Mouse (Mus musculus): ENCODE results near the gene Lst1.
A peak's percentile ranks its signal among the peaks of the same experiment; 100 is the strongest.
"Not testable (repeated sequence)": the region's sequence is repeated elsewhere in the genome, so short reads cannot be mapped to it uniquely, and the experiment has no call there.

Lst1 gene

DNA sequence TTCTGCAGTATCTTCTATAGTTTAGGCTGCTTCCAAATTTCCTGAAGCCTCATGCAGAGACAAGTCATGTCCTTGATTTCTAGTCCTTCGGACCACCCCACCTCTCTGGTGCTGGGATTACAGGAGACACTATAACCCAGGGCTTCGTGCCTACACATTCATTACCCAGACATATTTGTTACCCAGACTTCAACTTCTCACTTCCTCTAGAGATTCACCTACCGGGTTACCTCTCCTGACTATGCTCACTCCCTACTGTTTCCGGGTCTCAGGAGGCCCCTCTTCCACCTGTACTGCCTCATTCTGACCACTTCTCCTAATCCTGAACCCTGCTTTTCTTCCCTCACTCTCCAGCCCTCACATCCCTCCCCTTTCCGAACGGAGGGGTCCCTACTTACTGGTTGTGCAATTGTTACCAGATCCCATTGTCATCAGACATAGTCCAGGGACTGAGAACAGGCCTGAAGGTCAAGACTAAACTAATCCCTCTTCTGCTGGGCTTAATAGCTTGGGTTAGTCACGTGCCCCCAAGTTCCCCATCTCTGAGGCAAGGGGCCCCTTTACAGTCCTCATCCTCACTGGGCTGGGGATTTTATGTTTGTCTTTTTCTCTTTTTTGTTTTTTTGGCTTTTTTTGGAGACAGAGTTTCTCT, at the start of gene Lst1:
Gene Lst1, minus strand, starts transcription at position 481 of the 652 bp plus-strand sequence.
- DNase-seq (ENCODE audit: low spot score): no peak

DNA sequence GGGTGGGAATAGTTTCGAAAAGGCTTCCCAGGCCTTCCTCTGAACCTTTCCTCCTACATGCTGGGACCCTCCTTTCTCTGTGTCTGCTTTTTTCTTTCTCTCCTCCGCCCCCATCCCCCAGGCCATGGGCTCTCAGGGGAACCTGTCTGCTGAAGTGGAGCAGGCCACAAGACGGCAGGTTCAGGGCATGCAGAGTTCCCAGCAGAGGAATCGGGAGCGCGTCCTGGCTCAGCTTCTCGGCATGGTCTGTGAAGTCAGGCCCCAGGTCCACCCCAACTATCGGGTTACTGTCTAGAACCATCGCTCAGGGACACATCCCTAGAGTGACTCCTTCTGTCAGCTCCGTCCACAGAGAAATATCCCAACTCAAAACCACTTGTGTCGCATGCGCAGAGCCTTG, 49.3 kb upstream of the Lst1 start:
- DNase-seq (ENCODE audit: low spot score): no peak

GRCm38 (mm10) chr17:35236996-35237395, 48.8 kb upstream of the Lst1 start:
- DNase-seq (ENCODE audit: low spot score): no peak

GRCm38 (mm10) chr17:35236390-35236746, 48.1 kb upstream of the Lst1 start:
- peak; percentile 95 for DNase-seq (ENCODE audit: low spot score)

DNA sequence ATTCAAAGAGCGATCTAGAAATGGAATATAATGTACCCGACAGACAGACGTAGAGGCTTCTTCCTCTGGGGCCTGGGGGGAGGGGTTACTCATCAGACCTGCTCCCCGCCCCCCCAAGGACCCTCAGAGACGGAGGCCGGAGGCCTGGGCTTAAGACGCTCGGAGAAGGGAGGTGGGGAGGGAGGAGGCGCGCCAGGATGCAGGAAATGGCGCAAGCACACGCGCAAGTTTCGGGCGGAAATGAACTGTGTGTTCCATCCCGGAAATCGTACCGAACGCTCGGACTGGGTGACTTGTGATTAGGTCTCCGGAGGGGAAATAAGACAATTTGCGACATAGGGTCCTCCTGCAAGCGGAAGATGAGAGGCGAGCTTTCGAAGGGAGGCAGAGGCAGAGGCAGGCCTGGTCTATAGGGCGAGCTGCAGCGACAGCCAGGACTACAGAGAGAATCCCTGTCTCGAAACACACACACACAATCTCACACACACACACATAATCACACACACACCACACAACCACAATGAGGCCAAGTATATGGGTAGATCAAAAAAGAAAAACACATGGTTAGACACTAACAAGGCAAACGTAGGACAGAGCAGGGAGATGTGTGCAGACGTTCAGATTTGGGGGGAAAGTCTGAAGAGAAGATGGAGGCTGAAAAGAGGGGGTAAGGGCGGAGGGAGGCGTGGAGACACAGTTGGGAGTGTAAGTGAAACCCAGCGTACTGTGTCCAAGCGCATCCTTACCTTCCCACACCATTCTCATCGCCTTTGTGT, 47.6 kb upstream of the Lst1 start, which contains the start of gene Nfkbil1:
Gene Nfkbil1, minus strand, starts transcription at position 179 of the 776 bp plus-strand sequence.
- peak; percentile 87 for DNase-seq (ENCODE audit: low spot score)

DNA sequence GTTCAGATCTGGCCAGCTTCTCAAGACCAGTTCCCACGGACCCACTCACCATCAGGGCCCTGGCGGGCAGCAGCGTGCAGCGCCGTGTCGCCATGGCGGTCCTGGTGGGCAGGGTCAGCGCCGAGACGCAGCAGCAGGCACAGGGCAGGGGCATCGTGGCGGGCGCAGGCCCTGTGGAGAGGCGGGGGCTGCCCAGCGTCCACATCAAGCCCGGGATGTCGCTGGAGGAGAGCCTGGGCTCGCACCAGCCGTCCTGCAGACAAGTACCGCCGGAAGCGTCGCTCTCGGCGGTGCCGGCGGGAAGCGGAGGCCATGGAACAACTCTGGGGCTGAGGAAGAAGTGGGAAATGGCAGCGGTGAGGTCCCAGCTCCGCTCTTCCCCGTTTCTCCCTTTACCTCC, 46.7 kb upstream of the Lst1 start:
- peak; percentile 65 for DNase-seq (ENCODE audit: low spot score)

DNA sequence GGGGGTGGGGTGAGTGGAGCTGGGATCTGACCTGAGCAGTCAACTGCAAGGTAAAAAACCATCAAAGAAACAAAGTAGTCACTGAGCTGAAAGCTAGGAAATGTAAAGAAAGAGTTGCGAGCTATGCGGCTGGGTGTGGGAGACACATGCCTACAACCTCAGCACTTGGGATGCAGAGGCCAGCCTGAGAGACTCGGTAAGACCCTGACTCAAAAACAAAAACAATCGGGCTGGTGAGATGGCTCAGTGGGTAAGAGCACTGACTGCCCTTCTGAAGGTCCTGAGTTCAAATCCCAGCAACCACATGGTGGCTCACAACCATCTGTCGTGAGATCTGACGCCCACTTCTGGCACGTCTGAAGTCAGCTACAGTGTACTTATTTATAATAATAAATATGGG, 45.9 kb upstream of the Lst1 start:
- DNase-seq (ENCODE audit: low spot score): not testable (repeated sequence)

DNA sequence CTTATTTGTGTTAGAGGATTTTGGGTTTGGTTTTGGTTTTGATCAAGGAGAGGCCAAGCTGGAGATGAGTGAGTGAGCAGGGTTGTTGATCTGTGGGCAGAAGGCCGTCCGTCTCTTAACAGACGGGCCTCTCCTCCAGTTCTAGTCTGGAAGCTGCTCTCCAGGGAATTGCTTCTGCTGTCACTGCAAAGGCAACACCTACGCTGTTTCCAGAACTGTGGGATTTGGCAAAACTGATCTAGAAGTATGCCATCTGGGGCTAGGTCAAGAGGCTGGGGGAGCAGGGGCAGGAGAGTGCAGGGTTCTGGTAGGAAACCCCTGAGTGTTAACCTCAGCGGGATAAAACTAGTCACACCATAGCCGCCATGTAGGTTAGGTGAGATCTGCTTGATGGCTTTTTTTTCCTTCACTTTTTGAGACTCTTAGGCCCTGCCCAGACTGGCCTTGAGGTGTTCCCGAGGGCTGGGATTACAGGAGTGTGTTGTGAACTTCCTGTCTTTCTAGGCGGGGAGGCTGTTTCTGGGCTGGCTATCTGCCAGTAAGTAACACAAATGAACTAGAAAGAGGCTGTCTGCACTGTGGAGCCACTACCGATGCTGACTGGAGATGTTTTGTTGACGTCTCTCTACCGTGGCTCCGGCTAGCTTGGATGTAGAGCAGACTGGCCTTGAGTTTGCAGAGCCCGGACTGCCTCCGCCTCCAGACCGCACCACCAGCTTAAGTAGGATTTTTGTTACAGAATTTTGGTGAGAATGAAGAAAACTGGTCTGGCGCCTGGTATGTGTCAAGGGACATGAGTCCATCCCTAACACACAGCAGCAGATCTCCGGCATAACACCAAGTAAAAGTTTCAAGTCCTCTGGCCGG, 45.1 kb upstream of the Lst1 start, which contains the start of gene Atp6v1g2:
Gene Atp6v1g2, plus strand, starts transcription at position 547 of the 867 bp plus-strand sequence.
- DNase-seq (ENCODE audit: low spot score): peak; percentile 45

DNA sequence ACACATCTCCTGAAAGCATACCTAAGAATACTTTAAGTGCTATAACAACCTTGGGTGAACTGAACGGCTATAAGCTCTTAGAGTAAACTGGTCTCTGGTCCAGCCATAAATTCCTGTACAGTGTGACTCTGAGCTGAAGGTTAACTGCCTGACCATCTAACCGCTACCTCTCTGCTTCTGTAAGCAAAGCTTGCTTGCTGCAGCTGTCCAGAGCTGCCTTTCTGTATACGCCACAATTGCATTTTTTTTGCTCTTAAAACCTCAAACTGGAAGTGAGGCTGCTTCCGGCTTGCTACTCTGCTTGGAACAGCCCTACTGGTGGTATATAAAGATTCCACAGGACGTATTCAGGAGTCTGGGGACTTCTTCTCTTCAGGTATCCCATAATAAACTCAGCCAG, 44.4 kb upstream of the Lst1 start:
- DNase-seq (ENCODE audit: low spot score): no peak

GRCm38 (mm10) chr17:35232043-35232442, 43.8 kb upstream of the Lst1 start:
- DNase-seq (ENCODE audit: low spot score): peak; percentile 81

DNA sequence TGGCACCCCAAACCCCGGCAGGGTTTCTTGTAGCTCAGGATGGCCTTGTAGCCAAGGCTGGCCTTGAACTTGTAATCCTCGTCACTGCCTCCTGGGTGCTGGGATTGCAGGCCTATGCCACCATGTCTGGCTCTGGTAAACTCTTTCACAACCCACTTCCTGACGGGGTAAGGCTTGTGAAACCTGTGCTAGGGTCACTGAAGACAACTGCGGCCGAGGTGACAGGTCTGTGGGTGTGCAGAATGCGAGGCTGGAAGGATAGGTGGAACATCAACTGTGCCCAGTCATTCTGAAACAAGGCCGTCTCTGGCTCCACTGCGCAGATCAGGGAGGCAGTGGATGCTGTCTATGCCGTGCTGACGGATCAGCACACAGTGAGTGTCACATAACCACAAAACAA, 42.8 kb upstream of the Lst1 start:
- DNase-seq (ENCODE audit: low spot score): no peak

DNA sequence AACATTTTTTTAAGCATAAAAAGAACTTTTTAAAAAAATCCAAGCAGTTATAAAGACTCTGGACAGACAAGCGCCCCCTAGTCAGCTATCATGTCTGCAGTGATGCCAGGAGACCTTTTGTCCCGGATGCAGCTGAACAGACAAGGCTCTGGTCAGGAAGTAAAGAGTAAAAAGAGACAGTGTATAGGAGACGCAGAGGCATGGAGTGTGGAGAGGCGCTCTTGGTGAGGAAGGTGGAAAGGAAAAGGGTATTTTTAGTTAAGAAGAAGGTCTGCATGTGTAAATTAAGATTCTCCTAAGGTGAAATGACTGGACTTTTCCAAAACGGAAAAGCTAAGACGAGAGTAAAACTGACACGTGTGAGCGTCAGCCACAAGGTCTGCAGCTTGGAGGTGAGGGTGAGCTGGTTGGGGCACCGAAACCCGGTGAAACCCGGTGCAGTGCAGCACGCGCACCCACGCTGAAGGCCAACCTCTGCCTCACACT, 38.4 kb upstream of the Lst1 start:
- DNase-seq (ENCODE audit: low spot score): no peak

DNA sequence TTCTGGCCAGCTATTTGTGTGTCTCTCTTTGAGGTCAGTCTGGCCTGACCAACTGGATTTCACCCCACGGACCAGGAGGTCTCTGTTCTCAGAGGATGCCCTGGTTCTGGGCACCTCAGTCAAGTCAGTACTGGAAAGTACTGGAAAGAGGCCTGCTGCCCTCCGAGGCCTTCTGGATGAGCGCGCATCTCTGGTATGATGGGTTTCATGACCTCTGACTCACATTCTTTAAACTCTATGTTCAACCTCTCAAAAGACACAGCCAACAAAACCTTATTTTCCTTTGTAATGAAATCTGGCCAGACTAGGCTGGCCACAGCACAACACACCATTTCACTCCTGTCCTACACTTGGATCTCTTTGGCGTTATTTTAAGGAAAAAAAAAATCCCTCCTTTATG, 37.2 kb upstream of the Lst1 start:
- DNase-seq (ENCODE audit: low spot score): no peak

DNA sequence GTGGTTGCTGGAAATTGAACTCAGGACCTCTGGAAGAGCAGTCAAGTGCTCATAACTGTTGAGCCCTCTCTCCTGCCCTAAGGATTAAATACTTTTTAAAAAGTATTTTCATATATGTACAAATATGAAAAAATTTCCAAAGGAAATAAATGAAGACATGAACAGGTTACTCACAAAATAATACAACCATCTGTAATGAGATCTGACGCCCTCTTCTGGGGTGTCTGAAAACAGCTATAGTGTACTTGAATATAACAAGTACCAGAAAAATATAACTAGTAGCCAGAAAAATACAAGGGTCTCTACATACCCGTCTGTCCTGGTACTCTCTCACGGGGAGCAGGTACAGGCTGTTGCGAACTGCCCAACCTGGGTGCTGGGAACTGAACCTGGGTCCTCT, 36.4 kb upstream of the Lst1 start:
- DNase-seq (ENCODE audit: low spot score): no peak

- DNase-seq (ENCODE audit: low spot score): no peak
Measured at GRCm38 (mm10) chr17:35222299-35222698, 34.1 kb upstream of the Lst1 start.

GRCm38 (mm10) chr17:35220156-35220952, 32.1 kb upstream of the Lst1 start, which contains the start of gene Gm16181:
Gene Gm16181 (plus strand): TSS chr17:35220834.
- no peak for DNase-seq (ENCODE audit: low spot score)

DNA sequence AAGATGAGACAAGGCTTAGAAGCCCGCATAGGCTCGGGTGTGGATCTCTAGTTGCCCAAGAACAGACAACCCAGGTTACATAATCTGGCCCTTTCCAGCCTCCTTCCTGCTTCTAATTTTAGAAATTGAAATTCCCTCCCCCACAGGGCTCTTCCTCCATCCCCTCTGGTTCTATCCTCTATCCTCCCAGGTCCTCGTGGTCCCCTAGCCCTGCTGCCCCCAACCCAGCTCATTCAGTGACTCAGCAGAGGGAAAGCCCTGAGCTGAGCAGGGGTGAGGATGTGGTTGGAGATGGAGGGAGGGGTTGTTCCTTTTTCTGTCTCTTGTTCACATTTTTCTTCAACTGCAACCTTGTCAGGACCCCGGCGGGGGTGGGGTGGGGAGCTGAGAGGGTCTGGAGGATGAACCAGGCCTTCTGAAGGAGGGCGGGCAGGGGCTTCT, 31.4 kb upstream of the Lst1 start:
- DNase-seq (ENCODE audit: low spot score): no peak

DNA sequence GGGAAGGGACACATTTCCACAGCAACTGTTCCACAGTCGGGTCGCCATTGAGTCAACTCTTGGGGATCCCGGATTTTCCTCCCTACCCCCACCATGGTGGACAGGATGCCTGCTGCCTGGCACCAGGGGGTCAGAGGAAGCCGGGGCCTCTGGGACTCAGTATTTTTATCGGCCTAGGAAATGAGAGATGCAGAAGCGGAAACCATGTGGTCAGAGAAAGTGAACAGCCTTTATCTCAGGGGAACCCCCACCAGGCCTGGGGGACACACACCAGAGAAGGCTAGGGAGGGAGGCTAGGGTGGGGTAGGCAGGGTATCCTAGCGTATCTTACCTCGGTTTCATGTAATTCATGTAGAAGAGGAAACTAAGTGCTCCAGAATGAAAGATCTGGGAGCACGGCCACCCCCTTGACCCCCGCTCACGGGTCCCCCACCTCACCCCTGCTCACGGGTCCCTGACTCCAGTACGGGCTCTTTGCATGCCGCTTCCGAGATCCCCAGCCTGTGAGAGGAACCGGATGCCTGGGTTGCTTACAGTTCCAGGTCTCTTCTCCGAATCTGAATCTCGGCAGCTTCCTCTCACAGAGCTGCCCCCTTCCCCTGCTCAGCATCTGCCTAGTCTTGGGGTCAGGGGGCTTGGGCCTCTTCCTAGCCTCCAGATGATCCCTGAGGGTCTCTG, 30.4 kb upstream of the Lst1 start:
- no peak for DNase-seq (ENCODE audit: low spot score)

DNA sequence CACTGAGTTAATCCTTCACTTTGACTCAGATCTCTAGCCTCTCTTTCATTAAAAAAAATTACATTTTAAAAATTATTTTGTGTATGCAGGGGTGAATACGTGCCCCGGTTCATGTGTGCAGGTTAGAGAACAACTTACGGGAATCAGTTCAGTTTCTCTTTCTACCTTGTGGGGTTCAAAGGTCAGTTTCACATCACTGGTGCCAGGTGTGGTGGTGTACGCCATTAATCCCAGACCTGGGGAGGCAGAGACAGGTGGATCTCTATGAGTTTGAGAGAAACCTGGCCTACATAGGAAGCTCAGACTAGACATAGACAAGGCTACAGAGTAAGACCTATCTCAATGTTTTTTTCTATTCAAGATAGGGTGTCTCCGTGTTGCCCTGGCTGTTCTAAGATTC, 24.8 kb upstream of the Lst1 start:
- no peak for DNase-seq (ENCODE audit: low spot score)

- no peak for DNase-seq (ENCODE audit: low spot score)
Measured at GRCm38 (mm10) chr17:35210593-35210992, 22.4 kb upstream of the Lst1 start.
